Mouse (Mus musculus) megakaryocyte, embryonic 14.5 days (primary cell): Measurements from ENCODE around the gene Gpc5.

ENCODE experiments used
- FLI1 ChIP-seq: IDR thresholded peaks from 2 replicates; pipeline ENCODE4 v1.6.1; 2012; ENCODE audit warnings: low read length, inconsistent platforms, mixed read lengths
- GATA1 ChIP-seq: IDR thresholded peaks from 3 replicates; pipeline ENCODE4 v1.6.1; 2012; ENCODE audit warnings: mixed read lengths, low read length, inconsistent platforms, borderline replicate concordance

DNA sequence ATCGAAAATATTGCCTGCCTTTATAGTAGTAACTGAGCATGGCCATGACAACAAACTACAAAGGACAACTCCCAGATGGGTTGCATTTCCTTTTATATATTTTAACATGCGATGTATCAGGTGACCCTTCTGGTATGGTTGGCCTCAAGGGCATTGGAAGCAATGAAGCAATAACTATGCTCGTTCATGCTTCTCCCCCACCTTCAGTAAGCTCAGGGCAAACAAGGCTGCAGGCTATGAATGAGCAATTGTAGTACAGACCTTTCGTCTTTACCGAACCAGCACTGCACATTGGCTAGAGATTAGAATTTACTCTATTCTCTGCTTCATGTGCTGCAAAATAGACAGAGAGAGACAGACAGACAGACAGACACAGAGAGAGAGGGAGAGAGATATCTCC lies 322.5 kb downstream of the Gpc5 start:
- TF ChIP-seq GATA1 (no peak), FLI1 (no peak)
